Mouse (Mus musculus) liver, embryonic 14.5 days (tissue): ENCODE measurements around the gene Nodal.

Experiments used
- CTCF ChIP-seq: IDR thresholded peaks from 2 replicates; pipeline ENCODE4 v1.5.1; 2016; ENCODE audit warnings: antibody characterized with exemption, low read depth, control low read depth
- EP300 ChIP-seq: IDR thresholded peaks from 2 replicates; pipeline ENCODE4 v1.6.1; 2016; ENCODE audit warnings: antibody characterized with exemption, low read depth

GRCm38 (mm10) chr10:61410193-61410592, 7.6 kb upstream of the Nodal start:
- TF ChIP-seq CTCF (no peak), EP300 (no peak)
